Mouse (Mus musculus) gastrocnemius, adult 2 months (tissue): ENCODE results near the gene Bcas3. TPM values are rescaled to one million over a fixed set of nuclear protein-coding genes. Genes with fewer than 3 reads are reported as not detected.

Experiments used
- DNase-seq: peaks from one replicate; pipeline ENCODE4 v3.0.0; 2022
- H3K27ac ChIP-seq: fragments of 200-600 bp; 2 replicates; pipeline ENCODE4 v1.8.1; 2022; ENCODE audit warnings: mild to moderate bottlenecking
- H3K4me3 ChIP-seq: fragments of 200-600 bp; 2 replicates; pipeline ENCODE4 v1.8.1; 2022; ENCODE audit warnings: mild to moderate bottlenecking, moderate library complexity
- CTCF ChIP-seq: fragments of 200-600 bp; IDR thresholded peaks from 2 replicates; pipeline ENCODE4 v1.8.1; 2022; ENCODE audit warnings: antibody characterized with exemption, mild to moderate bottlenecking, moderate library complexity
- intact Hi-C: fragments of 180-260 bp; cut with DNase I; formaldehyde crosslinking; loops from one replicate; pipeline ENCODE4 v1.15.1; 2025
- total RNA-seq, 2 experiments: library from RNA; stranded (reverse); gene quantifications; 2 replicates each; pipeline ENCODE4 v1.2.3; 2021

Gene Bcas3
- total RNA-seq, 2 experiments from 2014 or later: 39.6 to 46.6 TPM

GRCm38 (mm10) chr11:85645152-85645835 lies 292.3 kb downstream of the Bcas3 start:
- intact Hi-C loops: no loop called here
- no peak for DNase-seq
- TF ChIP-seq CTCF: no peak

GRCm38 (mm10) chr11:85648893-85649292 lies 295.9 kb downstream of the Bcas3 start:
- no peak for DNase-seq
- no peak for TF ChIP-seq CTCF
- no peak overlapping the region for H3K27ac ChIP-seq
- no peak overlapping the region for H3K4me3 ChIP-seq
- intact Hi-C loops: no loop called here

More at GRCm38 (mm10) chr11:85645152-85645835, 292.3 kb downstream of the Bcas3 start:
- Histone ChIP-seq H3K27ac (no peak overlapping the region), H3K4me3 (no peak overlapping the region)

GRCm38 (mm10) chr11:85649373-85649772 lies 296.4 kb downstream of the Bcas3 start:
- DNase-seq: no peak
- intact Hi-C loops: no loop called here
- no peak for TF ChIP-seq CTCF
- H3K4me3 ChIP-seq: no peak overlapping the region
- H3K27ac ChIP-seq: no peak overlapping the region

GRCm38 (mm10) chr11:85657471-85657870 lies 304.5 kb downstream of the Bcas3 start:
- DNase-seq: no peak
- intact Hi-C loops: no loop called here
- Histone ChIP-seq H3K27ac (no peak overlapping the region), H3K4me3 (no peak overlapping the region)
- no peak for TF ChIP-seq CTCF

- Histone ChIP-seq H3K4me3 (no peak overlapping the region), H3K27ac (no peak overlapping the region)
- intact Hi-C loops: no loop called here
- TF ChIP-seq CTCF: no peak
- DNase-seq: no peak
Measured at GRCm38 (mm10) chr11:85660304-85660703, 307.3 kb downstream of the Bcas3 start.

GRCm38 (mm10) chr11:85667176-85667575 lies 314.2 kb downstream of the Bcas3 start:
- H3K27ac ChIP-seq: no peak overlapping the region; the same call in 1 of the 2 replicates
- no peak for TF ChIP-seq CTCF
- no peak overlapping the region for H3K4me3 ChIP-seq
- intact Hi-C loops: no loop called here
- DNase-seq: no peak

- intact Hi-C loops: no loop called here
- DNase-seq: no peak
- peak overlapping the region; percentile 31; the same call in 1 of the 2 replicates for H3K27ac ChIP-seq
- peak overlapping the region; percentile 41 for H3K4me3 ChIP-seq
- no peak for TF ChIP-seq CTCF
Measured at GRCm38 (mm10) chr11:85667741-85668140, 314.8 kb downstream of the Bcas3 start.

GRCm38 (mm10) chr11:85672881-85673475 lies 320.0 kb downstream of the Bcas3 start:
- Histone ChIP-seq H3K4me3 (no peak overlapping the region), H3K27ac (no peak overlapping the region)
- TF ChIP-seq CTCF: no peak
- intact Hi-C loops: no loop called here
- no peak for DNase-seq

- intact Hi-C loops: no loop called here
- no peak overlapping the region for H3K4me3 ChIP-seq
- H3K27ac ChIP-seq: peak overlapping the region; percentile 56
- no peak for TF ChIP-seq CTCF
- peak; percentile 25 for DNase-seq
Measured at GRCm38 (mm10) chr11:85675244-85675643, 322.3 kb downstream of the Bcas3 start.

GRCm38 (mm10) chr11:85676357-85677004 lies 323.5 kb downstream of the Bcas3 start:
- TF ChIP-seq CTCF: no peak
- no peak for DNase-seq
- Histone ChIP-seq H3K4me3 (no peak overlapping the region), H3K27ac (peak overlapping the region; percentile 43; the same call in 1 of the 2 replicates)
- intact Hi-C loops: no loop called here

GRCm38 (mm10) chr11:85678666-85679065 lies 325.7 kb downstream of the Bcas3 start:
- intact Hi-C loops: no loop called here
- no peak overlapping the region for H3K27ac ChIP-seq
- no peak for DNase-seq
- no peak for TF ChIP-seq CTCF
- H3K4me3 ChIP-seq: no peak overlapping the region

GRCm38 (mm10) chr11:85681580-85682419 lies 328.8 kb downstream of the Bcas3 start:
- Histone ChIP-seq H3K27ac (0 out of 2 replicates have a peak overlapping the region, but pooled peaks have one; percentile 2), H3K4me3 (no peak overlapping the region)
- no peak for TF ChIP-seq CTCF
- DNase-seq: no peak
- intact Hi-C loops: no loop called here
